Mouse (Mus musculus): ENCODE results near the gene Srcin1. TPM values are rescaled to one million over a fixed set of nuclear protein-coding genes. Genes with fewer than 3 reads are reported as not detected.

Gene Srcin1
- polyA plus RNA-seq, 1 experiment from 2014 or later = 0.64 TPM

DNA sequence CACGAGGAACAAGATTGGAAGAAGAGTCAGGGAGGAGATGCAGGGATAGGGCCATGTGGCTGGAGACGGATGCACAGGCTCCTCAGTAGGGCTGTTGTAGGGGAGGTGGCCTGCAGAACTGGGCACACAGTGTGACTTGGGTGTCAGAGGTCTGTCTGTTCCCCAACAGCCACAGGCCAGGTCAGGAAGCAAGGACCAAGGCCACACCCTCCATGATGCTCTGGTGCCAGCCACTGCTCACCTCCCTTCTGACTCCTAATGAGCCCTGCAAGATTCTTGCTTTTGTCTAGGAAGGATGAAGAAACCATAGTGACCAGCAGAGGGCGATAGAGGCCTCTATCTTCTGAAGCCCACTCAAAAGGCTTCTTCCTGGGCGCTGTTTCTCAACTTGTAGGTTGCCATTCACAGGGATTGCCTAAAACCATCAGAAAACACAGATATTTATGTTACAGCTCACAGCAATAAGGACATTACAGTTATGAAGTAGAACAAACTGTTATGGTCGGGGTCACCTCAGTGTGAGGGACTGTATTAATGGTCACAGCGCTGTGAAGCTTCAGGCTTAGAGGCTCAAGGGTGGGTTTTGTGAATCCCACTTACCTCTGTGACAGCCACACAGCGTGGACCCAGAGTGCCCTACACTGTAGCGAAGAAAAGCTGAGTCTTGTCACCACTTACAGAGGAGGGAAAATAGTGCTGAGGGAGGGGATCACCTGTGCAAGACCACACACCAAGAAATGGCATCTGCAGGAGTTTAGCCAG is 99.5 kb downstream of the Srcin1 start:
- Histone ChIP-seq H3K4me2 (replicated peaks; ENCODE audit: low read depth, low read length) (no peak overlapping the region), H3K36me3 (ENCODE audit: control insufficient read depth, insufficient read depth, low read length) (peaks cover 50% of the 10 kb centered on the region), H3K9ac (replicated peaks; ENCODE audit: low read depth, low read length) (no peak overlapping the region), H3K9me3 (ENCODE audit: control insufficient read depth, low read depth, low read length) (no peaks in the 10 kb centered on the region), H3K4me1 (ENCODE audit: control insufficient read depth, insufficient read depth, low read length) (no peaks in the 10 kb centered on the region), H3K4me3 (ENCODE audit: low read depth, low read length) (no peak overlapping the region), H3K27ac (ENCODE audit: low read length) (no peak overlapping the region), H3K27me3 (ENCODE audit: control insufficient read depth, insufficient read depth, low read length) (no peaks in the 10 kb centered on the region)
- ATAC-seq (ENCODE audit: insufficient number of reproducible peaks, insufficient read depth, low FRiP score, low read depth) = no peak; the same call in 1 of the 2 replicates
- 65% methylated on average over 8 of the region's 8 CpGs for WGBS

DNA sequence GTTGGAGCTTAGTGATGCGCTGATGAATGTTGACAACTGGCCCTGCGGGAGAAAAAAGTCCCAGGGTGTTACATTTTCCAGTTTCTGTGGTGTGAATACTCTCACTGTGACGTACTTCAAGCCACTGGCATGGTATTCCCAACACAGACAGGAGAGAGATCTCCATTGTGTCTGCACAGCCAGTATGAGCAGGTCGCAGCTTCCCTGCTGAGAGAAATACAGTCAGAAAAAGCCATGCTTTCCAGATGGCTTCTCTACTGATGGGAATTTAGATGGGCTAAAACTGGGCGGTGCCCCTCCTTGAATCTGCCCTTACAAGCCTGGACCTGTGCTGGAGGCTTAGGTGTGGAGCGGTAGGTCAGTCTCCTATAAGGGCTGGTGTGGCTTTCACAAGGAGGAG is 104.7 kb downstream of the Srcin1 start:
- Histone ChIP-seq H3K27me3 (ENCODE audit: control insufficient read depth, insufficient read depth, low read length) (no peaks in the 10 kb centered on the region), H3K4me1 (ENCODE audit: control insufficient read depth, insufficient read depth, low read length) (no peaks in the 10 kb centered on the region), H3K9me3 (ENCODE audit: control insufficient read depth, low read depth, low read length) (no peaks in the 10 kb centered on the region), H3K4me3 (ENCODE audit: low read depth, low read length) (no peak overlapping the region), H3K9ac (replicated peaks; ENCODE audit: low read depth, low read length) (no peak overlapping the region), H3K27ac (ENCODE audit: low read length) (no peak overlapping the region), H3K4me2 (replicated peaks; ENCODE audit: low read depth, low read length) (no peak overlapping the region), H3K36me3 (ENCODE audit: control insufficient read depth, insufficient read depth, low read length) (peaks cover 69% of the 10 kb centered on the region)
- WGBS = 82% methylated on average over 6 of the region's 6 CpGs
- no peak for ATAC-seq (ENCODE audit: insufficient number of reproducible peaks, insufficient read depth, low FRiP score, low read depth)

DNA sequence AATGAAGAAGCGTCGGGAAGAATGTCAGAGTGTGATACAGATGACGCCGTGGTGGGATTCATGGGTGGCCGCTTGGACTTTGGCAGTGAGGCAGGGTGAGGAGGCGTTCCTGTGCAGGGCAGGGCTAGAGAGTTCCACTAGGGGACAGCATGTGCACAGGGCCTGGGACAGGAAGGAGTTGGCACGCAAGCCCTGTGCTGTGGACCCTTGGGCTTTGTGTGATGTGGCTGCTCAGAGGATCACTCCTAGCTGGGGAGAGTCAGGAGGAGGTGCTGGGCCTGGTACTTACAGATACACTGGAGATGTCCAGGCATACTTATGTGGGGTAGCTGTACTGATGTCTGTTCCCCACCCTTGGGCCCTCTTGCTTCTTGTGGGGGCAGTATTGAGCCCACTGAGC is 106.2 kb downstream of the Srcin1 start:
- Histone ChIP-seq H3K9ac (replicated peaks; ENCODE audit: low read depth, low read length) (no peak overlapping the region), H3K9me3 (ENCODE audit: control insufficient read depth, low read depth, low read length) (no peaks in the 10 kb centered on the region), H3K4me3 (ENCODE audit: low read depth, low read length) (no peak overlapping the region), H3K4me2 (replicated peaks; ENCODE audit: low read depth, low read length) (no peak overlapping the region), H3K4me1 (ENCODE audit: control insufficient read depth, insufficient read depth, low read length) (no peaks in the 10 kb centered on the region), H3K27ac (ENCODE audit: low read length) (no peak overlapping the region), H3K36me3 (ENCODE audit: control insufficient read depth, insufficient read depth, low read length) (peaks cover 65% of the 10 kb centered on the region), H3K27me3 (ENCODE audit: control insufficient read depth, insufficient read depth, low read length) (no peaks in the 10 kb centered on the region)
- ATAC-seq (ENCODE audit: insufficient number of reproducible peaks, insufficient read depth, low FRiP score, low read depth) = no peak
- WGBS = 96% methylated on average over 7 of the region's 7 CpGs

DNA sequence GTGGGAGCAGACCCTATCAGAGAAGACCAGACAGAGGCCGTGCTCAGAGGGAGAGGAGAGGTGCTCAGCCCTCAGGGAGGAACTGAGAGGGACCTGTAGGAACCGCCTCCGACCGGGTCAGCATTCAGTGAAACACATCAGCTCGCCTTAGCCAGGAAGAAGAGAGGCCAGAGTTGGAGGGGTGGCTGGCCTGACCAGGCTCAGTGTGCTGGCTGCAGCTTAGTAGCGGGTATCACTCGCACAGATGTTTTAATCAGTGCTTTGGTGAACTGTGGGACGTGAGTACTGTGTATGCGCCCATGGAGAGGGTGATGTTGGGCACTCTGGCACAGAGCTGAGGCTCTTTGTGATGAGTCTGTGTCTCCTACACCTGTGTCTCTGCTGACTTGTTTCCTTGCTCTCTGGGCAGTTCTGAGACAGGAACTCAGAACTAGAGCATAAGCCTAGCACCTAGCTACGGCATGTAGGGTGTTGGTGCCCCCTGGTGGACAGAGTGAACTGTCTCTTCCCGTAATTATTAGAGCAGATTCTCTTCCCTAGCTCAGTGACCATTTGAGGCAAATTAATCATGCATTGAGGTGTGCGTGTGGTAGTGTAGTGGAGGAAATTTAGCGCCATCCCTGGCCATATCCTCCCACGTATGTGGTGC is 107.2 kb downstream of the Srcin1 start:
- H3K4me2 ChIP-seq (replicated peaks; ENCODE audit: low read depth, low read length) = no peak overlapping the region
- no peak overlapping the region for H3K9ac ChIP-seq (replicated peaks; ENCODE audit: low read depth, low read length)
- H3K27me3 ChIP-seq (ENCODE audit: control insufficient read depth, insufficient read depth, low read length) = no peaks in the 10 kb centered on the region
- 0 out of 2 replicates have a peak, but pooled peaks have one; percentile 62 for ATAC-seq (ENCODE audit: insufficient number of reproducible peaks, insufficient read depth, low FRiP score, low read depth)
- H3K36me3 ChIP-seq (ENCODE audit: control insufficient read depth, insufficient read depth, low read length) = peaks cover 69% of the 10 kb centered on the region
- no peaks in the 10 kb centered on the region for H3K4me1 ChIP-seq (ENCODE audit: control insufficient read depth, insufficient read depth, low read length)
- 52% methylated on average over 14 of the region's 14 CpGs for WGBS
- H3K4me3 ChIP-seq (ENCODE audit: low read depth, low read length) = no peak overlapping the region
- H3K27ac ChIP-seq (ENCODE audit: low read length) = 0 out of 2 replicates have a peak overlapping the region, but pooled peaks have one; percentile 27
- no peaks in the 10 kb centered on the region for H3K9me3 ChIP-seq (ENCODE audit: control insufficient read depth, low read depth, low read length)

DNA sequence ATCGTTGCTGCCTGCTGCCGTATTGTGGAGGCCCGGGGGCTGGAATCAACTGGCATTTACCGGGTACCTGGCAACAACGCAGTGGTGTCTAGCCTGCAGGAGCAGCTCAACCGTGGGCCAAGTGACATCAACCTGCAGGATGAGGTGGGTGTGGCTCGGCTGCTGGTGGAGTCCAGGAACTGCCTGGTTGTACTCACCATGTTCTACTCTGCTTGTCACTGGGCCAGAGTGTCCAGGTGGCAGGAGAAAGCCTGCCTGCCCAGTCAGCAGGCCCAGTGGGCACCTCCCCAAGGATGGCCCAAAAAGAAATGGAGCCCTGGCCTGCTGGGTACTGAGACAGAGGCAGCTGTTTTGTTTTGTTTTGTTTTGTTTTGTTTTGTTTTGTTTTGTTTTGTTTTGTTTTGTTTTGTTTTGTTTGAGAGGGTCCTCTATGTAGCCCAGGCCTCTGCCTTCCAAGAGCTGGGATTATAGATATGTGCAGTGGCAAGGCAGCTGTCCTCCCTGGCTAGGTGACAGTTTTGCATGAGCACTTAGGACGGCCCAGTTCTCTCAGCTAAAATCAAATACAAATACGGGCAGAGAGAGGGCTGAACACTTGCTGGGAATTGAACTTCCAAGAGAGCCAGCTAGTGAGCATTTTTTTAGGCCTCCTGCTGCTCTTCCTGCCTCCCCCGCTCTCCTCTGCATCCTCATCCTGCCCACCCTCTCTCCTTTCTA is 109.4 kb downstream of the Srcin1 start:
- no peaks in the 10 kb centered on the region for H3K27me3 ChIP-seq (ENCODE audit: control insufficient read depth, insufficient read depth, low read length)
- ATAC-seq (ENCODE audit: insufficient number of reproducible peaks, insufficient read depth, low FRiP score, low read depth) = no peak
- H3K36me3 ChIP-seq (ENCODE audit: control insufficient read depth, insufficient read depth, low read length) = peaks cover 76% of the 10 kb centered on the region
- no peaks in the 10 kb centered on the region for H3K9me3 ChIP-seq (ENCODE audit: control insufficient read depth, low read depth, low read length)
- H3K9ac ChIP-seq (replicated peaks; ENCODE audit: low read depth, low read length) = no peak overlapping the region
- 82% methylated on average over 10 of the region's 10 CpGs for WGBS
- H3K4me1 ChIP-seq (ENCODE audit: control insufficient read depth, insufficient read depth, low read length) = no peaks in the 10 kb centered on the region
- no peak overlapping the region for H3K4me3 ChIP-seq (ENCODE audit: low read depth, low read length)
- H3K4me2 ChIP-seq (replicated peaks; ENCODE audit: low read depth, low read length) = no peak overlapping the region
- no peak overlapping the region for H3K27ac ChIP-seq (ENCODE audit: low read length)

DNA sequence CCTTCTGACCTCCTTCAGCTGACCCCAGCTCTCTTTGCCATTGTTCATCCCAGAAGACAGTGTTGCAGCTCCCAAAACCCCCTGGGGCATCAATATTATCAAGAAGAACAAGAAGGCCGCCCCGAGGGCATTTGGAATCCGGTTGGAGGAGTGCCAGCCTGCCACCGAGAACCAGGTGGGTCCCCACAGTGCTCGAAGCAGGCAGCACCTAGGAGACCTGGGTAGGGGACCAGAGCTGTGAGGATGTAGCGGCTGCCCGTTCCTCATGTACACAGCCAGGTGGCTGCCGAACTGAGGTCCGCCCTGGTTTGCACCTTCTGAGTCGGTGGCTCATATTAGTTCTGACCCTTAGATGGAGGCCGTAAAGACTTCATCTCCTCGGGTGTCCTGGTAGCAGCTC is 110.0 kb downstream of the Srcin1 start:
- H3K9ac ChIP-seq (replicated peaks; ENCODE audit: low read depth, low read length) = no peak overlapping the region
- no peak overlapping the region for H3K4me2 ChIP-seq (replicated peaks; ENCODE audit: low read depth, low read length)
- no peak overlapping the region for H3K27ac ChIP-seq (ENCODE audit: low read length)
- H3K4me3 ChIP-seq (ENCODE audit: low read depth, low read length) = no peak overlapping the region
- H3K27me3 ChIP-seq (ENCODE audit: control insufficient read depth, insufficient read depth, low read length) = no peaks in the 10 kb centered on the region
- 92% methylated on average over 12 of the region's 12 CpGs for WGBS
- peaks cover 76% of the 10 kb centered on the region for H3K36me3 ChIP-seq (ENCODE audit: control insufficient read depth, insufficient read depth, low read length)
- ATAC-seq (ENCODE audit: insufficient number of reproducible peaks, insufficient read depth, low FRiP score, low read depth) = no peak
- H3K4me1 ChIP-seq (ENCODE audit: control insufficient read depth, insufficient read depth, low read length) = no peaks in the 10 kb centered on the region
- no peaks in the 10 kb centered on the region for H3K9me3 ChIP-seq (ENCODE audit: control insufficient read depth, low read depth, low read length)

DNA sequence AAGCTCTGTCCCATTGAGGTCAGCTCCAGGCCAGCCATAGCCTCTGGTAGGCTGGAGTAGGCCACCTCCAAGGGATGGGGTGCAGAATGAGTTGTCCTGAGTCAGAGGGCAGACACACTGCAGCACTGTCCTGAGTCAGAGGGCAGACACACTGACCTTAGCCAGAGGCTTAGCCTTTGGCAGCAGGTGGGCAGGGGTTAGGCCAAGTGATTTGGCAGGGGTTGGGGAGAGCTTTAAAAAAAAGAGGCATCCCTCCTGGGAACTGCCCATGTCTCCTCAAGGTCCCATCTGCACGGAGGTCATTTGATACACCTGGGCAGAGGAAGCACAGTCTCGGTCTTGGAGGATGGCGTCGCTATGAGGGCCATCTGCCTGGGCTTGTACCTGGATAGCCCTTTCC is 112.0 kb downstream of the Srcin1 start:
- no peak overlapping the region for H3K4me3 ChIP-seq (ENCODE audit: low read depth, low read length)
- WGBS = 95% methylated on average over 4 of the region's 4 CpGs
- H3K9me3 ChIP-seq (ENCODE audit: control insufficient read depth, low read depth, low read length) = no peaks in the 10 kb centered on the region
- no peak overlapping the region for H3K27ac ChIP-seq (ENCODE audit: low read length)
- H3K36me3 ChIP-seq (ENCODE audit: control insufficient read depth, insufficient read depth, low read length) = peaks cover 73% of the 10 kb centered on the region
- ATAC-seq (ENCODE audit: insufficient number of reproducible peaks, insufficient read depth, low FRiP score, low read depth) = no peak
- no peaks in the 10 kb centered on the region for H3K27me3 ChIP-seq (ENCODE audit: control insufficient read depth, insufficient read depth, low read length)
- H3K4me1 ChIP-seq (ENCODE audit: control insufficient read depth, insufficient read depth, low read length) = no peaks in the 10 kb centered on the region
- H3K9ac ChIP-seq (replicated peaks; ENCODE audit: low read depth, low read length) = no peak overlapping the region
- no peak overlapping the region for H3K4me2 ChIP-seq (replicated peaks; ENCODE audit: low read depth, low read length)

DNA sequence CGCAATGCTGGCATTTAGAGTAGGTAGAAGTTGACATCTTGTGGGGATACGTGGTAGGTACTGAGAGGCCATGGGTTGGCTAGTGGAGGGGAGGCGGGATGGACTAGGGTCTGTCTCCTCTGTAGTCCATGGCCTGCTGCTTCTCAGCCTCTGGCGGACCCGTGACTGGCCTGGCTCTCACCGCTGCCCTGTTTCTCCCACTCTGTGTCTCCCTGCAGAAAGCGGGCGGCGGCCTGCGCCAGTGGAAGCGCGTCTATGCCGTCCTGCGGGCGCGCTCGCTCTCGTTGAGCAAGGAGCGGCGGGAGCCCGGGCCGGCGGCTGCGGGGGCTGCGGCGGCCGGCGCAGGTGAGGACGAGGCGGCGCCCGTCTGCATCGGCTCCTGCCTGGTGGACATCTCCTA is 112.8 kb downstream of the Srcin1 start:
- Histone ChIP-seq H3K4me3 (ENCODE audit: low read depth, low read length) (no peak overlapping the region), H3K4me2 (replicated peaks; ENCODE audit: low read depth, low read length) (no peak overlapping the region), H3K9ac (replicated peaks; ENCODE audit: low read depth, low read length) (no peak overlapping the region), H3K27ac (ENCODE audit: low read length) (no peak overlapping the region), H3K9me3 (ENCODE audit: control insufficient read depth, low read depth, low read length) (no peaks in the 10 kb centered on the region), H3K36me3 (ENCODE audit: control insufficient read depth, insufficient read depth, low read length) (peaks cover 70% of the 10 kb centered on the region), H3K27me3 (ENCODE audit: control insufficient read depth, insufficient read depth, low read length) (no peaks in the 10 kb centered on the region), H3K4me1 (ENCODE audit: control insufficient read depth, insufficient read depth, low read length) (no peaks in the 10 kb centered on the region)
- 63% methylated on average over 33 of the region's 33 CpGs for WGBS
- ATAC-seq (ENCODE audit: insufficient number of reproducible peaks, insufficient read depth, low FRiP score, low read depth) = no peak
